Mouse (Mus musculus): ENCODE data around the gene Nif3l1. TPM values are rescaled to one million over a fixed set of nuclear protein-coding genes. Genes with fewer than 3 reads are reported as not detected.

Gene Nif3l1
- polyA plus RNA-seq, 1 experiment = 6.7 TPM

DNA sequence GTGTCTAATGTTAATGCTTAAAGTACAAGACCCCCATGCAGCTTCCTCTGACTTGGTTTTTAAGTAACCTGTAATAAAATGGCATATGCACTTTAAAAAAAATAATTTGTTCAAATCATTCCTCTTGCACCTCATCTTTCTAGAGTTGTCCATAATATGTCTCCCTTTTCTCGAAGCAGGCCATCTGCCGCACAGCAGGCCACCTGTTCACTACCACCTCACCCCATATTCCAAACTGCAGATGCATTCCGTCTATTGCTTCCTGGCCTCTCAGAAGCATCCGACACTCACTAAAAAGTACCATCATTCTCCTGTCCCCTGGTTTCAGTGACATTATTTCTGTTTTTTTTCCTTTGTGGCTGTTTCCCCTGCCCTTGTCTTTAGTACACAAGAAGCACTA is 20.6 kb downstream of the Nif3l1 start:
- H3K36me3 ChIP-seq (ENCODE audit: control insufficient read depth, insufficient read depth, low read length) = peaks cover 40% of the 10 kb centered on the region
- no peak overlapping the region for H3K4me3 ChIP-seq (ENCODE audit: low read depth, low read length)
- H3K4me1 ChIP-seq (ENCODE audit: control insufficient read depth, insufficient read depth, insufficient read length, low read length) = no peaks in the 10 kb centered on the region
- no peak overlapping the region for H3K27ac ChIP-seq (ENCODE audit: insufficient read depth, low read depth, low read length)
- no peaks in the 10 kb centered on the region for H3K27me3 ChIP-seq (ENCODE audit: control insufficient read depth, insufficient read depth, low read length)
- WGBS = 95% methylated on average over 4 of the region's 4 CpGs
- TF ChIP-seq POLR2A (IDR thresholded peaks at IDR 0.05; ENCODE audit: low read depth, low read length) = no peak
- no peak for TF ChIP-seq CTCF (IDR thresholded peaks at IDR 0.05; ENCODE audit: extremely low read depth, insufficient read length, insufficient replicate concordance, low read depth, low read length)

DNA sequence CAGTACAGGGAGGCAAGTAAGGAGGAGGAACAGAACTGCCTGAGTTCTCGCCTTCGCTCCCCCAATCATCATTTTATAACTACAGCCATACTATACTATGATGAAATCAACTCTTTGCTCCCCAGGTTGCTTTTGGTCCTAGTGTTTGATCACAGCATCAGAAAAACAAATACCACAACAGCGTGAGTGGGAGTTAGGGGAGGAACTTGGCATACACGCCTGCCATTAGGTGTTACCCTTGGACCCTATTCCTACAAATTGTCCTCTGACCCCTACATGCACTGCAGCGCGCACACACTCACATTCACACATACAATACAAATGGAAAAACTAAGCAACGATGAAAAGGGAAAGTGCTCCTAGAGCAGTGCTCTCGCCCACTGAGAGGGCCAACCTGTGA is 30.7 kb downstream of the Nif3l1 start:
- Histone ChIP-seq H3K36me3 (ENCODE audit: control insufficient read depth, insufficient read depth, low read length) (peaks cover 44% of the 10 kb centered on the region), H3K4me1 (ENCODE audit: control insufficient read depth, insufficient read depth, insufficient read length, low read length) (no peaks in the 10 kb centered on the region), H3K4me3 (ENCODE audit: low read depth, low read length) (no peak overlapping the region), H3K27me3 (ENCODE audit: control insufficient read depth, insufficient read depth, low read length) (no peaks in the 10 kb centered on the region), H3K27ac (ENCODE audit: insufficient read depth, low read depth, low read length) (no peak overlapping the region)
- TF ChIP-seq CTCF (IDR thresholded peaks at IDR 0.05; ENCODE audit: extremely low read depth, insufficient read length, insufficient replicate concordance, low read depth, low read length) (no peak), POLR2A (IDR thresholded peaks at IDR 0.05; ENCODE audit: low read depth, low read length) (no peak)
- WGBS = 83% methylated on average over 8 of the region's 8 CpGs

DNA sequence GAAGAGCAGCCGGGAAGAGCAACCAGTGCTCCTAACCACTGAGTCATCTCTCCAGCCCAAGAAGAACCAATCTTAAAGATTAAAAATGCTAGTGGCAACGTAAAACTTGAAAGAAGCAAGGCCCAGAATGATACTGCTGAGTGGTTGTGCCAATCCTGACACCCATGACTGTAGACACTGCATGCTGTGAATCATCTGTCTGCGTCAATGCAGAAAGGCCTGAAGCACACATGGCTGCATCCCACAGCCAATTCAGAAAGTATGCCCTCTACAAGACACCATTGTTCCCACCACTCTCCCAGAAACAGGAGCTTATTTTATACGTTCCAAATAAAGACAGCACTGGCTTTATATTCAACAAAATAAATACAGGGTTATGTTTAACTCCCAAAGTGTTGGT is 37.7 kb downstream of the Nif3l1 start:
- TF ChIP-seq CTCF (IDR thresholded peaks at IDR 0.05; ENCODE audit: extremely low read depth, insufficient read length, insufficient replicate concordance, low read depth, low read length) (no peak), POLR2A (IDR thresholded peaks at IDR 0.05; ENCODE audit: low read depth, low read length) (no peak)
- WGBS = 97% methylated on average over 4 of the region's 4 CpGs
- Histone ChIP-seq H3K4me3 (ENCODE audit: low read depth, low read length) (no peak overlapping the region), H3K27ac (ENCODE audit: insufficient read depth, low read depth, low read length) (no peak overlapping the region), H3K4me1 (ENCODE audit: control insufficient read depth, insufficient read depth, insufficient read length, low read length) (0 out of 2 replicates have a peak, but pooled peaks cover 2% of the 10 kb centered on the region), H3K36me3 (ENCODE audit: control insufficient read depth, insufficient read depth, low read length) (peaks cover 25% of the 10 kb centered on the region), H3K27me3 (ENCODE audit: control insufficient read depth, insufficient read depth, low read length) (no peaks in the 10 kb centered on the region)

DNA sequence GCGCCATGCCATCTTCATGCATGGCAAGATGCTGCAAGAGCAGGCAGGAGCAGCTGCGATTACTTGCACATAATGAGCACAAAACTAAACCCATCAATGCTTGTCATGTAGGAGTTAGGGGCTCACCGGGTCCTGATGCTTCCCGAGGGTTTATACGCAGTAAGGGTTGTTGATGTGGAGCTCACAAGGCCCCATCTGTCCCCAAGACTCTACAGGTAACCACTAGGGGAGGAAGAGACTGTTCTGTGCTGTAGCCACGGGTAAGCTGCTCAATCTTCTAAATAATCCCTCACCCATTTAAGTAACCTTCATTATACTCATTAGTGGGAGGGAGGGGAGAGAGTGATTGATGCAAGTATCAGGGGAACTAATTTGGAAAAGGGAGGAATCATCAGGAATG is 50.7 kb downstream of the Nif3l1 start:
- H3K27ac ChIP-seq (ENCODE audit: insufficient read depth, low read depth, low read length) = no peak overlapping the region
- no peaks in the 10 kb centered on the region for H3K4me1 ChIP-seq (ENCODE audit: control insufficient read depth, insufficient read depth, insufficient read length, low read length)
- TF ChIP-seq CTCF (IDR thresholded peaks at IDR 0.05; ENCODE audit: extremely low read depth, insufficient read length, insufficient replicate concordance, low read depth, low read length) = no peak
- TF ChIP-seq POLR2A (IDR thresholded peaks at IDR 0.05; ENCODE audit: low read depth, low read length) = no peak
- peaks cover 34% of the 10 kb centered on the region for H3K36me3 ChIP-seq (ENCODE audit: control insufficient read depth, insufficient read depth, low read length)
- 94% methylated on average over 6 of the region's 6 CpGs for WGBS
- no peaks in the 10 kb centered on the region for H3K27me3 ChIP-seq (ENCODE audit: control insufficient read depth, insufficient read depth, low read length)
- no peak overlapping the region for H3K4me3 ChIP-seq (ENCODE audit: low read depth, low read length)

DNA sequence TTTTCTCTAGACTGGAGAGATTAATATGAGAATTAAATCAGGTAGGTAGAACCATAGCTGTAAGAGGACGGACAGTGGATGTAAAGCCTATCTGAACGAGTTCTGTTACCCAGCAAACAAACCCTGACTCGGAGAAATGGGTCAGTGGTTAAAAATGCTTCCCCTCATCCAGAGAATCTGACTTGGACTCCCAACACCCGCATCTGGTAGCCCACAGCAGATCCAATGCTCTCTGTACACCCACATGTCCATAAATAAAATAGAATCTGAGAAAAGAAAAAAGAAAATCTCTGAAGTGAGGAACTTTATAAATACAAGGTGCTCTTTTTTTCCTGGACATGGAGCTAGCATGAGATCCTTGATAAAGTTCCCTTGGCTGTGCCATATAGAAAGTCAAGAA is 52.7 kb downstream of the Nif3l1 start:
- Histone ChIP-seq H3K36me3 (ENCODE audit: control insufficient read depth, insufficient read depth, low read length) (peaks cover 26% of the 10 kb centered on the region), H3K4me3 (ENCODE audit: low read depth, low read length) (no peak overlapping the region), H3K27me3 (ENCODE audit: control insufficient read depth, insufficient read depth, low read length) (no peaks in the 10 kb centered on the region), H3K27ac (ENCODE audit: insufficient read depth, low read depth, low read length) (no peak overlapping the region), H3K4me1 (ENCODE audit: control insufficient read depth, insufficient read depth, insufficient read length, low read length) (no peaks in the 10 kb centered on the region)
- 97% methylated on average over 4 of the region's 4 CpGs for WGBS
- TF ChIP-seq CTCF (IDR thresholded peaks at IDR 0.05; ENCODE audit: extremely low read depth, insufficient read length, insufficient replicate concordance, low read depth, low read length) (no peak), POLR2A (IDR thresholded peaks at IDR 0.05; ENCODE audit: low read depth, low read length) (no peak)

DNA sequence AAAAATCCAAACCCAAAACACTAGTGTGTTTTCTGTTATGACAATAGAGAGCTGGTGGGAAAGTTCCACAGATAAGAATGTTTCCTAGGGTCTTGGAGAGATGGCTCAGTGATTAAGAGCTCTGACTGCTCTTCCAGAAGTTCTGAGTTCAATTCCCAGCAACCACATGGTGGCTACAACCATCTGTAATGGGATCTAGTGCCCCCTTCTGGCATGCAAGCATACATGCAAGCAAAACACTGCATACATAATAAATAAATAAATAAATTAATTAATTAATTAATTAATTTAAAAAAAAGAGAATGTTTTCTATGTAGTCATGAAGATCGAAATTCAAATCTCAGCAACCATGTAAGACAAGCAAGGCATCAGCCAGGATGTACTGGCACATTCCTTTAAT is 53.8 kb downstream of the Nif3l1 start:
- no peak overlapping the region for H3K27ac ChIP-seq (ENCODE audit: insufficient read depth, low read depth, low read length)
- TF ChIP-seq CTCF (IDR thresholded peaks at IDR 0.05; ENCODE audit: extremely low read depth, insufficient read length, insufficient replicate concordance, low read depth, low read length) (no peak), POLR2A (IDR thresholded peaks at IDR 0.05; ENCODE audit: low read depth, low read length) (no peak)
- H3K4me1 ChIP-seq (ENCODE audit: control insufficient read depth, insufficient read depth, insufficient read length, low read length) = no peaks in the 10 kb centered on the region
- 96% methylated on average over 1 of the region's 1 CpGs for WGBS
- H3K36me3 ChIP-seq (ENCODE audit: control insufficient read depth, insufficient read depth, low read length) = peaks cover 26% of the 10 kb centered on the region
- no peaks in the 10 kb centered on the region for H3K27me3 ChIP-seq (ENCODE audit: control insufficient read depth, insufficient read depth, low read length)
- no peak overlapping the region for H3K4me3 ChIP-seq (ENCODE audit: low read depth, low read length)

DNA sequence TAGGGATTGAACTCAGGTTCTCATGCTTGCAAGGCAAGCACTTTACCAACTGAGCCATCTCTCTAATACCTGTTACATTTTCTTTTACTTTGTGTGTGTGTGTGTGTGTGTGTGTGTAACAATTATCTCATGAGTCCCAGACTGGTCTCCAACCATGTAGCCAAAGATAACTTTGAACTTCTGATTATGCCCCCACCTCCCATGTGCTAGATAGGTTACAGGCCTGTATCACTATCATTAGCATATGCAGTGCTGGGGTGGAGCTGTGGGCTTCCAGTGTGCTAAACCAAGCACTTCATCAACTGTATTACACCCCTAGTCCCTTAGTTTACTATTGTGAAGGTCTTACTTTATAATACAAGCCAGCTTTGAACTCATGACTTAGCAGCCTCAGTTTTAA is 58.2 kb downstream of the Nif3l1 start:
- TF ChIP-seq POLR2A (IDR thresholded peaks at IDR 0.05; ENCODE audit: low read depth, low read length) = no peak
- H3K36me3 ChIP-seq (ENCODE audit: control insufficient read depth, insufficient read depth, low read length) = peaks cover 10% of the 10 kb centered on the region
- H3K27ac ChIP-seq (ENCODE audit: insufficient read depth, low read depth, low read length) = no peak overlapping the region
- no peak overlapping the region for H3K4me3 ChIP-seq (ENCODE audit: low read depth, low read length)
- H3K27me3 ChIP-seq (ENCODE audit: control insufficient read depth, insufficient read depth, low read length) = no peaks in the 10 kb centered on the region
- no peaks in the 10 kb centered on the region for H3K4me1 ChIP-seq (ENCODE audit: control insufficient read depth, insufficient read depth, insufficient read length, low read length)

DNA sequence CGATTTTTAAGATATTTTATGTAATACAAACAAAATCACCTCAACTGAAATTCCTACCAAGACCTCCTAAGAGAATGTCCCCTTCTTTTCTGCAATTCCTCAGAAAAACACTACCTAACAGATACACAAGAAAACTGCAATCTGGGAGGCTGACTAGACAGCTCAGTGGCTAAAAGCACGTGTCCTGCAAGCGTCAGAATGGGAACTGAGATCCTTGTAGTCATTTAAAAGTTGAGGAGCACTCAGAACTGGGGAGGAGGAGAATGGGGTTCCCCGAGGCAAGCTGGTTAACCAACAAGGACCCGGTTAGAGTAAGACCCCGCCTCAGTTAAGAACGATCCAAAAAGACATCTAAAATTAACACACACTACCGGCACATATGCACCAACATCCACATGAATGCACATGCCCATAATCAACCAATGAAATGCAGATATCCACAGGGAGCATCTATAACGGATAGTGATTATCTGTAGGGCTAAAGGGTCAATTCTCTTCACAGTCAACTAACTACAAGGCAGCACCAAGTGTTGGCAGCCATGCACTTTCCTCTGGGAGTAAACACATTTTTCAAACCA is 58.9 kb downstream of the Nif3l1 start:
- Histone ChIP-seq H3K4me3 (ENCODE audit: low read depth, low read length) (peak overlapping the region; percentile 82), H3K36me3 (ENCODE audit: control insufficient read depth, insufficient read depth, low read length) (peaks cover 10% of the 10 kb centered on the region), H3K27ac (ENCODE audit: insufficient read depth, low read depth, low read length) (no peak overlapping the region), H3K4me1 (ENCODE audit: control insufficient read depth, insufficient read depth, insufficient read length, low read length) (no peaks in the 10 kb centered on the region), H3K27me3 (ENCODE audit: control insufficient read depth, insufficient read depth, low read length) (no peaks in the 10 kb centered on the region)
- TF ChIP-seq POLR2A (IDR thresholded peaks at IDR 0.05; ENCODE audit: low read depth, low read length) (no peak), CTCF (IDR thresholded peaks at IDR 0.05; ENCODE audit: extremely low read depth, insufficient read length, insufficient replicate concordance, low read depth, low read length) (no peak)
- 22% methylated on average over 9 of the region's 9 CpGs for WGBS
